Mouse (Mus musculus) liver, embryonic 11.5 days (tissue): ENCODE measurements around the gene Rps26. TPM values are rescaled to one million over a fixed set of nuclear protein-coding genes. Genes with fewer than 3 reads are reported as not detected.
"Not testable (repeated sequence)": the region's sequence is repeated elsewhere in the genome, so short reads cannot be mapped to it uniquely, and the experiment has no call there.

ENCODE experiments used
- ATAC-seq: fragments of 200-750 bp; cut with Nextera tagmentation; replicated peaks from 2 replicates; pipeline ENCODE4 v1.8.0; 2017; ENCODE audit warnings: moderate number of reproducible peaks, mild to moderate bottlenecking, moderate TSS enrichment, moderate library complexity; ENCODE audit not compliant: low FRiP score
- DNase-seq: peaks from one replicate; pipeline ENCODE4 v3.0.0-alpha.2; 2017; ENCODE audit warnings: low spot score
- H3K27ac ChIP-seq: fragments of 300-500 bp; sonication (generic); 2 replicates; pipeline ENCODE4 v1.5.1; 2014; ENCODE audit warnings: mild to moderate bottlenecking, low read depth, low read length, control low read depth
- H3K27me3 ChIP-seq: fragments of 300-500 bp; sonication (generic); replicated peaks from 2 replicates; pipeline ENCODE4 v1.6.1; 2014; ENCODE audit warnings: low read length, mixed read lengths; ENCODE audit not compliant: control insufficient read depth, insufficient read depth
- H3K36me3 ChIP-seq: fragments of 300-500 bp; sonication (generic); 2 replicates; pipeline ENCODE4 v1.6.1; 2014; ENCODE audit warnings: mild to moderate bottlenecking, low read length, moderate library complexity, mixed read lengths; ENCODE audit not compliant: control insufficient read depth, insufficient read depth
- H3K4me1 ChIP-seq: fragments of 300-500 bp; sonication (generic); replicated peaks from 2 replicates; pipeline ENCODE4 v1.6.1; 2014; ENCODE audit warnings: low read length, mixed read lengths; ENCODE audit not compliant: control insufficient read depth, insufficient read depth
- H3K4me2 ChIP-seq: fragments of 300-500 bp; sonication (generic); 2 replicates; pipeline ENCODE4 v1.6.1; 2014; ENCODE audit warnings: mild to moderate bottlenecking, control low read depth, moderate library complexity
- H3K4me3 ChIP-seq: fragments of 300-500 bp; sonication (generic); 2 replicates; pipeline ENCODE4 v1.5.1; 2014; ENCODE audit warnings: low read depth, low read length, control low read depth
- H3K9ac ChIP-seq: fragments of 300-500 bp; sonication (generic); 2 replicates; pipeline ENCODE4 v1.6.1; 2014; ENCODE audit warnings: low read depth, low read length, control low read depth
- H3K9me3 ChIP-seq: fragments of 300-500 bp; sonication (generic); 2 replicates; pipeline ENCODE4 v1.6.1; 2016; ENCODE audit warnings: low read length, inconsistent platforms, mixed read lengths; ENCODE audit not compliant: control insufficient read depth
- WGBS: fragments of 180-500 bp; shearing (Covaris S2); extraction: QIAGEN DNeasy Blood & Tissue Kit; methylation state at CpG from one replicate; pipeline ENCODE4 v1.1.7; 2014; 5-methylcytosine and 5-hydroxymethylcytosine counted together
- polyA plus RNA-seq: library from polyadenylated mRNA; unstranded; fragments of >200 nt; fragmentation: Nextera tagmentation; extraction: Ambion mirVana; gene quantifications from 2 replicates; pipeline ENCODE4 v1.2.1, GENCODE M21; 2014

The Rps26 gene
- polyA plus RNA-seq, 1 experiment from 2014 or later, result 955 TPM

GRCm38 (mm10) chr10:128621986-128622520 lies 4.5 kb downstream of the Rps26 start:
- H3K27me3 ChIP-seq, result no peaks in the 10 kb centered on the region
- H3K9ac ChIP-seq, result no peak overlapping the region
- H3K36me3 ChIP-seq, result peaks cover 20% of the 10 kb centered on the region
- WGBS, result 60% methylated on average over 3 of the region's 3 CpGs
- no peaks in the 10 kb centered on the region for H3K9me3 ChIP-seq
- H3K4me2 ChIP-seq, result no peak overlapping the region
- DNase-seq (no peak), ATAC-seq (no peak)
- no peak overlapping the region for H3K4me3 ChIP-seq
- H3K4me1 ChIP-seq, result peaks cover 7% of the 10 kb centered on the region
- H3K27ac ChIP-seq, result no peak overlapping the region

GRCm38 (mm10) chr10:128620241-128620640 lies 6.3 kb downstream of the Rps26 start:
- no peak overlapping the region for H3K27ac ChIP-seq
- no peaks in the 10 kb centered on the region for H3K9me3 ChIP-seq
- H3K4me2 ChIP-seq, result no peak overlapping the region
- ATAC-seq (no peak), DNase-seq (no peak)
- H3K27me3 ChIP-seq, result no peaks in the 10 kb centered on the region
- peaks cover 4% of the 10 kb centered on the region; the same call in 1 of the 2 replicates for H3K4me1 ChIP-seq
- H3K36me3 ChIP-seq, result peaks cover 15% of the 10 kb centered on the region
- no peak overlapping the region for H3K4me3 ChIP-seq
- no peak overlapping the region for H3K9ac ChIP-seq

- H3K4me2 ChIP-seq, DNase-seq, H3K9ac ChIP-seq, H3K4me1 ChIP-seq, H3K36me3 ChIP-seq, H3K4me3 ChIP-seq, H3K9me3 ChIP-seq, ATAC-seq, H3K27ac ChIP-seq, H3K27me3 ChIP-seq: not testable (repeated sequence)
- 81% methylated on average over 5 of the region's 5 CpGs for WGBS
These were observed 7.4 kb downstream of the Rps26 start for GRCm38 (mm10) chr10:128619148-128619547.

GRCm38 (mm10) chr10:128618570-128618969 lies 8.0 kb downstream of the Rps26 start:
- Histone ChIP-seq H3K27ac (no peak overlapping the region), H3K4me1 (peaks cover 2% of the 10 kb centered on the region; the same call in 1 of the 2 replicates), H3K9me3 (no peaks in the 10 kb centered on the region), H3K27me3 (no peaks in the 10 kb centered on the region), H3K4me2 (no peak overlapping the region), H3K4me3 (no peak overlapping the region), H3K9ac (no peak overlapping the region), H3K36me3 (no peaks in the 10 kb centered on the region; the same call in 1 of the 2 replicates)
- ATAC-seq (no peak), DNase-seq (no peak)
- WGBS, result 81% methylated on average over 1 of the region's 1 CpGs

GRCm38 (mm10) chr10:128615798-128616448 lies 10.6 kb downstream of the Rps26 start:
- H3K4me2 ChIP-seq, H3K9ac ChIP-seq, ATAC-seq, H3K27me3 ChIP-seq, H3K36me3 ChIP-seq, H3K27ac ChIP-seq, DNase-seq, H3K9me3 ChIP-seq, H3K4me1 ChIP-seq, H3K4me3 ChIP-seq: not testable (repeated sequence)
- 81% methylated on average over 6 of the region's 7 CpGs for WGBS

- DNase-seq (no peak), ATAC-seq (no peak)
- no peak overlapping the region for H3K9ac ChIP-seq
- H3K36me3 ChIP-seq, result no peaks in the 10 kb centered on the region
- H3K4me2 ChIP-seq, result no peak overlapping the region
- 56% methylated on average over 3 of the region's 3 CpGs for WGBS
- H3K27me3 ChIP-seq, result no peaks in the 10 kb centered on the region; the same call in 1 of the 2 replicates
- H3K27ac ChIP-seq, result no peak overlapping the region
- peaks cover 2% of the 10 kb centered on the region; the same call in 1 of the 2 replicates for H3K4me1 ChIP-seq
- no peak overlapping the region for H3K4me3 ChIP-seq
- no peaks in the 10 kb centered on the region for H3K9me3 ChIP-seq
These were observed 11.6 kb downstream of the Rps26 start for GRCm38 (mm10) chr10:128614934-128615333.

GRCm38 (mm10) chr10:128613820-128614219 lies 12.7 kb downstream of the Rps26 start:
- DNase-seq, H3K9me3 ChIP-seq, H3K4me3 ChIP-seq, H3K36me3 ChIP-seq, H3K9ac ChIP-seq, H3K4me2 ChIP-seq, H3K27me3 ChIP-seq, H3K4me1 ChIP-seq, H3K27ac ChIP-seq, ATAC-seq: not testable (repeated sequence)
- WGBS, result 48% methylated on average over 4 of the region's 4 CpGs

- WGBS, result 36% methylated on average over 6 of the region's 6 CpGs
- ATAC-seq, result peak; percentile 42
- Histone ChIP-seq H3K27me3 (no peaks in the 10 kb centered on the region; the same call in 1 of the 2 replicates), H3K9ac (0 out of 2 replicates have a peak overlapping the region, but pooled peaks have one; percentile 17), H3K9me3 (no peaks in the 10 kb centered on the region), H3K4me2 (peak overlapping the region; percentile 54), H3K36me3 (no peaks in the 10 kb centered on the region), H3K4me1 (peaks cover 2% of the 10 kb centered on the region; the same call in 1 of the 2 replicates), H3K4me3 (peak overlapping the region; percentile 19; the same call in 1 of the 2 replicates), H3K27ac (no peak overlapping the region)
- DNase-seq, result no peak
These were observed 13.4 kb downstream of the Rps26 start for GRCm38 (mm10) chr10:128613154-128613440.
